Mouse (Mus musculus): ENCODE measurements around the gene Scrt2.

GRCm38 (mm10) chr2:152142046-152142445 is 60.7 kb downstream of the Scrt2 start:
- TF ChIP-seq GATA1 (IDR thresholded peaks at IDR 0.05; ENCODE audit: borderline replicate concordance, low read length) (no peak), CTCF (IDR thresholded peaks at IDR 0.05; ENCODE audit: low read depth, low read length) (no peak), POLR2AphosphoS5 (IDR thresholded peaks at IDR 0.05; ENCODE audit: insufficient replicate concordance, low read depth, low read length) (no peak), TAL1 (conservative IDR thresholded peaks at IDR 0.05; ENCODE audit: low read depth, low read length) (no peak)
